Mouse (Mus musculus) ES-E14 (cell line): Measurements from ENCODE around the gene Napa.

Source experiments
- CHD2 ChIP-seq: IDR thresholded peaks from 2 replicates; pipeline ENCODE4 v1.6.1; 2014; ENCODE audit warnings: mild to moderate bottlenecking, low read depth, low read length, inconsistent platforms
- MAFK ChIP-seq: IDR thresholded peaks from 2 replicates; pipeline ENCODE4 v1.6.1; 2014; ENCODE audit warnings: mild to moderate bottlenecking, low read depth, low read length, inconsistent platforms; ENCODE audit not compliant: insufficient read depth
- ZC3H11A ChIP-seq: IDR thresholded peaks from 2 replicates; pipeline ENCODE4 v1.6.1; 2012; ENCODE audit warnings: low read depth, mild to moderate bottlenecking, inconsistent platforms, low read length, borderline replicate concordance
- ZNF384 ChIP-seq: IDR thresholded peaks from 2 replicates; pipeline ENCODE4 v1.6.1; 2012; ENCODE audit warnings: low read depth, low read length, inconsistent platforms

- TF ChIP-seq ZNF384 (no peak), CHD2 (no peak), ZC3H11A (no peak), MAFK (no peak)
Measured at GRCm38 (mm10) chr7:16079947-16080346, 18.3 kb upstream of the Napa start.
